Mouse (Mus musculus) gastrocnemius, adult 2 months (tissue): ENCODE measurements at regions not wholly inside any gene's neighbourhood (a gene's known extent, or its start where the extent isn't known, plus 50 kb on each side); places are given as distances from the start of the nearest gene placed in this dataset.
A peak's percentile ranks its signal among the peaks of the same experiment; 100 is the strongest.

Source experiments
- DNase-seq: peaks from one replicate; pipeline ENCODE4 v3.0.0; 2022
- H3K27ac ChIP-seq: fragments of 200-600 bp; 2 replicates; pipeline ENCODE4 v1.8.1; 2022; ENCODE audit warnings: mild to moderate bottlenecking
- H3K4me3 ChIP-seq: fragments of 200-600 bp; 2 replicates; pipeline ENCODE4 v1.8.1; 2022; ENCODE audit warnings: mild to moderate bottlenecking, moderate library complexity
- CTCF ChIP-seq: fragments of 200-600 bp; IDR thresholded peaks from 2 replicates; pipeline ENCODE4 v1.8.1; 2022; ENCODE audit warnings: antibody characterized with exemption, mild to moderate bottlenecking, moderate library complexity
- intact Hi-C: fragments of 180-260 bp; cut with DNase I; formaldehyde crosslinking; loops from one replicate; pipeline ENCODE4 v1.15.1; 2025

- peak; percentile 72 for TF ChIP-seq CTCF
- no peak for DNase-seq
- H3K4me3 ChIP-seq = no peak overlapping the region
- no peak overlapping the region for H3K27ac ChIP-seq
- intact Hi-C loops = no loop called here
Measured at GRCm38 (mm10) chr7:55710872-55711558, 57.0 kb upstream of the Siglech start.
